Mouse (Mus musculus) hindbrain, embryonic 14.5 days (tissue): ENCODE measurements around the gene Acad11. TPM values are rescaled to one million over a fixed set of nuclear protein-coding genes. Genes with fewer than 3 reads are reported as not detected.

Source experiments
- ATAC-seq: fragments of 200-750 bp; cut with Nextera tagmentation; 2 replicates; pipeline ENCODE4 v1.8.0; 2017; ENCODE audit warnings: moderate number of reproducible peaks, mild to moderate bottlenecking, moderate TSS enrichment, moderate library complexity; ENCODE audit not compliant: low FRiP score
- DNase-seq: peaks from one replicate; pipeline ENCODE4 v3.0.0-alpha.2; 2015; ENCODE audit warnings: low spot score
- H3K27ac ChIP-seq: fragments of 300-500 bp; sonication (generic); 2 replicates; pipeline ENCODE4 v1.5.1; 2014; ENCODE audit warnings: mild to moderate bottlenecking, moderate library complexity
- H3K27me3 ChIP-seq: fragments of 300-500 bp; sonication (generic); 2 replicates; pipeline ENCODE4 v1.6.1; 2014; ENCODE audit warnings: mild to moderate bottlenecking, low read length, mixed read lengths; ENCODE audit not compliant: control insufficient read depth, insufficient read depth
- H3K36me3 ChIP-seq: fragments of 300-500 bp; sonication (generic); replicated peaks from 2 replicates; pipeline ENCODE4 v1.6.1; 2014; ENCODE audit not compliant: control insufficient read depth, insufficient read depth
- H3K4me1 ChIP-seq: fragments of 300-500 bp; sonication (generic); replicated peaks from 2 replicates; pipeline ENCODE4 v1.6.1; 2014; ENCODE audit warnings: antibody characterized with exemption, low read length, mixed read lengths; ENCODE audit not compliant: control insufficient read depth, insufficient read depth
- H3K4me2 ChIP-seq: fragments of 300-500 bp; sonication (generic); replicated peaks from 2 replicates; pipeline ENCODE4 v1.6.1; 2014; ENCODE audit warnings: mild to moderate bottlenecking, moderate library complexity
- H3K4me3 ChIP-seq: fragments of 300-500 bp; sonication (generic); replicated peaks from 2 replicates; pipeline ENCODE4 v1.5.1; 2014; ENCODE audit warnings: mild to moderate bottlenecking, low read length
- H3K9ac ChIP-seq: fragments of 300-500 bp; sonication (generic); 2 replicates; pipeline ENCODE4 v1.6.1; 2014
- H3K9me3 ChIP-seq: fragments of 300-500 bp; sonication (generic); 2 replicates; pipeline ENCODE4 v1.6.1; 2016; ENCODE audit warnings: low read length; ENCODE audit not compliant: control insufficient read depth
- WGBS: fragments of 180-500 bp; shearing (Covaris S2); extraction: QIAGEN DNeasy Blood & Tissue Kit; methylation state at CpG from one replicate; pipeline ENCODE4 v1.1.7; 2014; 5-methylcytosine and 5-hydroxymethylcytosine counted together
- polyA plus RNA-seq: library from polyadenylated mRNA; unstranded; fragments of >200 nt; fragmentation: Nextera tagmentation; extraction: Ambion mirVana; gene quantifications from 2 replicates; pipeline ENCODE4 v1.2.1, GENCODE M21; 2014

Gene Acad11
- 7.6 and 10.0 TPM in 2 replicates for polyA plus RNA-seq

DNA sequence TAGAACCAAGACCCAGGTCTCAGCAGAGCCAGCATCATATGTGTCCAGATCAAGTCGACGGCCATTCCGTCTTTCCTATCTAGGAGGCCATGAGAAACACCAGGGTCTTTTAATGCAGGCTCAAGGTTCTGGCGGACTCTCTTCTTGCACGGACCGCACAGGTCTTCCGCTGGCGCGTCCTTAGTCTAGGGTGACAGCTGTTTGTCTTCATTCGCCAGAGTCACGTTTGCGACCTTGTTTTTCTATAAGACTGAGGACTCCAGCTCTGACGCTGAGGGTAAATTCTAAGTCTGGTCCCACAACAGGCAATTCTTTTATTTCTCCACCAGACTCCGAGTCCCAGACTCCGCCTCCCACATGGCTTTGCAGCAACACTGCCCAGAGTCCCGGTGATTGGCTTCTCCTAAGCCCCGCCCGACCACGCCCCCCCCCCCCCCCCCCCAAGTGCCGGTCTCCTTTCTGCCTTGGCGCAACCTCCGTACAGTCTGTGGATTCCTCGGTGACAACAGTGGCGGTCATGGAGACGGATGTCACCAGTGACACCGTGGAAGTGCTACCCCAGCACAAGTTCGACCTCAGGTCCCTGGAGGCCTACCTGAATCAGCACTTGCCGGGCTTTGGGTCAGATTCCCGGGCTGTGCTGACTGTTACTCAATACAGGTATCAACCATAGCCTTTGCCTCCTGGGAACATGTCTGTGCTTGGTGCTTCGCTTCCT is at the start of gene Acad11:
TSS of gene Acad11 (plus strand) at position 134 of the 718 bp plus-strand sequence.
- no peaks in the 10 kb centered on the region for H3K27me3 ChIP-seq
- peaks cover 22% of the 10 kb centered on the region for H3K36me3 ChIP-seq
- peak within 1 kb of the TSS; percentile 78 for H3K27ac ChIP-seq
- H3K4me2 ChIP-seq, result peak within 1 kb of the TSS; percentile 95
- peaks cover 20% of the 10 kb centered on the region for H3K4me1 ChIP-seq
- ATAC-seq (peak; percentile 97), DNase-seq (peak; percentile 91)
- peak within 1 kb of the TSS; percentile 92 for H3K4me3 ChIP-seq
- peak within 1 kb of the TSS; percentile 87 for H3K9ac ChIP-seq
- no peaks in the 10 kb centered on the region for H3K9me3 ChIP-seq
- WGBS, result under 1% methylated on average over 29 of the region's 30 CpGs

DNA sequence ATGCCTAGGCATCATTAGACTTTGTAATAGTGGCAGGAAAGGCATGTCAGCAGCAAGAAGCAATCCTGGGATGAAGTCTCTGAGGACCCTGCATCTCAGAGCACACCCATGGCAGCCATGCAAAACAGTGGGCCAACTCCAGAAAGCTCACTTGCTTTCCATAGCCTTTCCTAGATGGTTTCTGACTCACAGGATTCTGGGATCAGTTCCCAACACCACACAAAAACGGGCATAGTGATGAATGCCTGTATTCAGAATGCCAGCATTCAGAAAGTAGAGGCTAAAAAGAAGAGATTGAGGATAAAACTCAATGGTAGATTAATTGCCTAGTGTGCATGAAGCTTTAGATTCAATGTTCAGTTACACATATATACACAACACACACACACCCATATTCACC is 48.7 kb upstream of the Acad11 start:
- no peaks in the 10 kb centered on the region for H3K27me3 ChIP-seq
- 84% methylated on average over 1 of the region's 1 CpGs for WGBS
- H3K9ac ChIP-seq, result no peak overlapping the region
- DNase-seq (no peak), ATAC-seq (no peak)
- H3K4me1 ChIP-seq, result no peaks in the 10 kb centered on the region
- no peak overlapping the region for H3K27ac ChIP-seq
- no peaks in the 10 kb centered on the region for H3K9me3 ChIP-seq
- H3K36me3 ChIP-seq, result peaks cover 32% of the 10 kb centered on the region
- no peak overlapping the region for H3K4me3 ChIP-seq
- no peak overlapping the region for H3K4me2 ChIP-seq

DNA sequence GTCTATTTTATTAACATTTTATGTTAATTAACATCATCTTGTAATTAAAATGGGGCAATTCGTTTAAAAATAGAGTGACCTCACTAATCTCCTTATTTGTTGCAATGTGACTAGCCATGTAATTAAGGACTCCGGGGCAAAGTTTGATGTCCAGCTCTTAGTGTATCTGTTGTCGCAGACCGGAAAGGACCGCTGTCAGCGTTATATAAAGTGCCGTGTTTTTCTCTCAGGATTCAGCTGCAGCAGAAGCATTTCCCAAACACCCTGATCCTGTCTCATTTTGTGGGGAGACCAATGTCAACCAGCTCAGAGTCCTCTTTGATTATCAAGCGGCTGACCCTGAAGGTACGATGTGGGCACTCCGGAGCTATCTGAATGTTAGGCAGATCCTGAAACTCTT is 42.2 kb upstream of the Acad11 start:
- H3K27me3 ChIP-seq, result no peaks in the 10 kb centered on the region
- no peak overlapping the region for H3K27ac ChIP-seq
- no peaks in the 10 kb centered on the region for H3K4me1 ChIP-seq
- no peak overlapping the region for H3K9ac ChIP-seq
- ATAC-seq (no peak), DNase-seq (no peak)
- H3K9me3 ChIP-seq, result no peaks in the 10 kb centered on the region
- no peak overlapping the region for H3K4me2 ChIP-seq
- H3K36me3 ChIP-seq, result peaks cover 53% of the 10 kb centered on the region
- WGBS, result 96% methylated on average over 10 of the region's 10 CpGs
- no peak overlapping the region for H3K4me3 ChIP-seq

DNA sequence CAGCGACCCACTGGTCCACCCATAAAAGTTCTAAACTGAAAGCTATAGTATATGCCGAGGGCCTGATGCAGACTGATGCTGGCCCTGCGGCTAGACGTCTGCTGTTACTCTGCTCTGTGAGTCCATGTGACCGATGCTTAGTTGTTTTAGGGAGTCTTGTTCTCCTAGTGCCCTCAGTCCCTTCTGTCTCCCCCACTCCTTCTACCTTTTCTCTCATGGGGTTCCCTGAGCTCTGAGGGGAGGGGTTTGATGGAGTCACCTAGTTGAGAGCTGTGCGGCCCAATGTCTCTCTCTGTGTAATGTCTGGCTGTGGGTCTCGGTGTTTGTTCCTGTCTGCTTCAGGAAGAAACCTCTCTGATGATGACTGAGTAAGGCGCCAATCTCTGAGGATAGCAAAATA is 36.0 kb upstream of the Acad11 start:
- no peaks in the 10 kb centered on the region for H3K4me1 ChIP-seq
- no peak overlapping the region for H3K27ac ChIP-seq
- H3K4me2 ChIP-seq, result no peak overlapping the region
- 98% methylated on average over 8 of the region's 8 CpGs for WGBS
- DNase-seq (no peak), ATAC-seq (no peak)
- no peaks in the 10 kb centered on the region for H3K27me3 ChIP-seq
- H3K36me3 ChIP-seq, result peaks cover 48% of the 10 kb centered on the region
- no peak overlapping the region for H3K4me3 ChIP-seq
- peaks cover 8% of the 10 kb centered on the region; the same call in 1 of the 2 replicates for H3K9me3 ChIP-seq
- H3K9ac ChIP-seq, result no peak overlapping the region

DNA sequence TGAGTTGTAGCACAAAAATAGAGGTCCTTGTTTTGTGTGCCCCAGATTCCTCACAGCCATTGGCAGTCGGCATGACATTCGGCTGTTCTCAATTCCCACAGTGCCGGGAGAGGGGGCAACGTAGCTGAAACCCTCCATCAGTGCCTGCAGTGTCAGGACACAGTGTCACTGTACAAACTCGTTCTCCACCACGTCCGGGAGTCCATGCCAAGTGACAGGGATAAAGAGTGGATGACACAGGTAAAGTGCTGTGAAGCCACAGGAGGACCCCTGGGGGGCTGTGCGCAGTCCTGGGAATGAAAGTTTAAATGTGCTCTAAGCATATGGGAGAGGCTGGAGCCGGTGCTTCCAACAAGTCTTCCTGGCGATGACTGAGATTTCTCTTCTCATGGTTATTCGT is 33.3 kb upstream of the Acad11 start:
- H3K4me1 ChIP-seq, result no peaks in the 10 kb centered on the region
- H3K27me3 ChIP-seq, result no peaks in the 10 kb centered on the region
- no peak overlapping the region for H3K9ac ChIP-seq
- H3K4me3 ChIP-seq, result no peak overlapping the region
- DNase-seq (no peak), ATAC-seq (no peak)
- peaks cover 8% of the 10 kb centered on the region; the same call in 1 of the 2 replicates for H3K9me3 ChIP-seq
- WGBS, result 91% methylated on average over 11 of the region's 11 CpGs
- peaks cover 34% of the 10 kb centered on the region for H3K36me3 ChIP-seq
- no peak overlapping the region for H3K27ac ChIP-seq
- H3K4me2 ChIP-seq, result no peak overlapping the region

DNA sequence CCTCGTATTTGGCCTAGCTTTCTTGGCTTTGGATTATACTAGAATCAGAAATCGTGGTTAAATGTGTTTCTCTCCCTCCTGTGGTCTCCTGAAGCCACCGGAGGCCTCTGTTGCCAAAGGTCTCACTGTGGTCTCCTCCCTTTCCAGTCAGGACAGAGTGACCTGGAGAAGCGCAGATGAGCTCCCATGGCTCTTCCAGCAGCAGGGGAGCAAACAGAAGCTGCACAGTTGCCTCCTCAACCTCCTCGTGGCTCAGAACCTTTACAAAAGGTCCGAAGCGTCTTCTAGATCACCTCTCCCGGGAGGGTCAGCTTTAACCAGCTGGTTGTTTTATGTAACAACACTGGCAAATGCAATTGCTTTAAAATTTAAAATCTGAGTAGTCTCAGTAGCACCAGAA is 28.9 kb upstream of the Acad11 start:
- Histone ChIP-seq H3K9ac (no peak overlapping the region), H3K4me2 (no peak overlapping the region), H3K4me3 (no peak overlapping the region), H3K36me3 (peaks cover 35% of the 10 kb centered on the region), H3K9me3 (no peaks in the 10 kb centered on the region), H3K27ac (no peak overlapping the region), H3K27me3 (no peaks in the 10 kb centered on the region), H3K4me1 (no peaks in the 10 kb centered on the region)
- 82% methylated on average over 8 of the region's 8 CpGs for WGBS
- DNase-seq (no peak), ATAC-seq (no peak)

DNA sequence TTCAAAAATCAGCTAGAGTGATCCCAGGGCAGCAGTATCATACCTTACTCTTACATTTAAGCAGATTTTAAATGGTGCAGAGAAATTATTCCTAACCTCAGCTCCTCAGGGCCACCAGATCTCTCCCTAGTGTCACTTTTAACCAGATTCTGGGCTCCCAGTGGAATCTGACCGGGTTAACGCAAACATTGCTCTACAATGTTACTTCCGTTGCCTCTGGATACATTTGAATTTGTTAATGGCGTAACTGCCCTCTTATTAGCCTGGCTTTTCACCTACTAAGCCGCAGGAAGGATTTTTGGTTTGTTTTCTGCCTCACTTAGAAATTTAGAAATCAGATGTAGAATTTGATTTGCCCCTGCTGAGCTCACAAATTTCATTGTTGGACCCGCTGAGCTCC is 28.5 kb upstream of the Acad11 start:
- Histone ChIP-seq H3K4me3 (no peak overlapping the region), H3K36me3 (peaks cover 37% of the 10 kb centered on the region), H3K4me1 (no peaks in the 10 kb centered on the region), H3K4me2 (no peak overlapping the region), H3K27me3 (no peaks in the 10 kb centered on the region), H3K9me3 (no peaks in the 10 kb centered on the region), H3K9ac (no peak overlapping the region), H3K27ac (no peak overlapping the region)
- ATAC-seq (no peak), DNase-seq (no peak)
- WGBS, result 72% methylated on average over 6 of the region's 6 CpGs

DNA sequence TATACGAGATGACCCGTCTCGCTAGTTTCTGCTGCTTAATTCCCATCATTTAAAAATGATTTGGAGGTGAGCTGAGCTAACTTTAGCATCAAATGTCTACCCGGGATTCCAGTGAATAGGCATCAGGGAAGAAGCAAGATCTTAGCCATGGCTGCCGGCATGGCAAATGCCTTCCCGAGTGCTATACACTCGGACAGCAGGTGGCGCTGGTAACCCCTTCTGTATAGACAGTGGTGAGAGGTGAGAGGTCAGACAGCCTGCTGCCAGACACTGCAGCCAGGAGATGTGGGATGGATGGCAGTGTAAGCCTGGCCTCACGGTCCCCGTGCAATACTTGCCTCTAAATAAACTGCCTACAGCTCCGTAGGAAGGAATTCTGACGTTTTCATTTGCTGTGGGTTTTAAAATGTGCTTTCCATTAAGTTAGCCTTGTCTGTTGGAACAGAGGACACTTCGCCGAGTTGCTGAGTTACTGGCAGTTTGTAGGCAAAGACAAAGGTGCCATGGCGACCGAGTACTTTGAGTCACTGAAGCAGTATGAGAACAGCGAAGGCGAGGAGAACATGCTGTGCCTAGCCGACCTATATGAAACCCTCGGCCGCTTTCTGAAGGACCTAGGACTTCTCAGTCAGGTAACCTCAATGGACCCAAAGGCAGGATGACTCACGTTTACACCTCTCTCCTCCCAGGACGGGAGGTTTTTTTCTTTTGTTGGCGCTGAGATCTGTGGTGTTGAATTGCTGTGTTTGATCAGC is 27.7 kb upstream of the Acad11 start:
- WGBS, result 44% methylated on average over 24 of the region's 24 CpGs
- ATAC-seq, result 0 out of 2 replicates have a peak, but pooled peaks have one; percentile 51
- DNase-seq, result peak; percentile 74

DNA sequence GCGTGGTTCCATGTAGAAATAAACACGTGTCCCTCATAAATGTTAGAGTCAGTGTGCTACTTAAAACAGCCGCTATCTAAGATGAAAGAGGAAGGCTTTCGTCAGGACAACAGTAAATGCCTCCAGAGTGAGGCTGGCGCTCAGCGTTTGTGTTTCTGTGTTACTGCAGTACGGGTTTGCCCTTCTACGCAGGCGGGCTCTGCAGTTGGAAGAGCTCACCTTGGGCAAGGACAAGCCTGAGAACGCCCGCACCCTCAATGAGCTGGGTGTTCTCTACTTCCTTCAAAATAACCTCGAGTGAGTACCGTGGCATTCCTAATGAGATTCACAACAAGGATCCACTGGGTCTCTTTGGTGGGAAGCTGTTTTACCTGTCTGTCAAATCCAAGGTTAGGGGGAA is 24.9 kb upstream of the Acad11 start:
- Histone ChIP-seq H3K4me1 (no peaks in the 10 kb centered on the region), H3K4me3 (no peak overlapping the region), H3K9ac (no peak overlapping the region), H3K4me2 (no peak overlapping the region), H3K27ac (no peak overlapping the region), H3K36me3 (peaks cover 41% of the 10 kb centered on the region), H3K9me3 (no peaks in the 10 kb centered on the region), H3K27me3 (no peaks in the 10 kb centered on the region)
- WGBS, result 93% methylated on average over 13 of the region's 13 CpGs
- DNase-seq (no peak), ATAC-seq (no peak)

More for the DNA sequence above, 27.7 kb upstream of the Acad11 start:
- Histone ChIP-seq H3K4me2 (no peak overlapping the region), H3K9me3 (no peaks in the 10 kb centered on the region), H3K27ac (no peak overlapping the region), H3K4me1 (no peaks in the 10 kb centered on the region), H3K9ac (no peak overlapping the region; the same call in 1 of the 2 replicates), H3K36me3 (peaks cover 41% of the 10 kb centered on the region), H3K4me3 (no peak overlapping the region), H3K27me3 (no peaks in the 10 kb centered on the region)
